Mouse (Mus musculus): ENCODE data around the gene Magea4. TPM values are rescaled to one million over a fixed set of nuclear protein-coding genes. Genes with fewer than 3 reads are reported as not detected.

The Magea4 gene
- polyA plus RNA-seq (2021; fragmentation: Nextera tagmentation) = not detected in 2 replicates
- long read RNA-seq, experiment 1 = 0 reads
- long read RNA-seq, experiment 2 = 0 reads

GRCm38 (mm10) chrX:72221717-72222116, at the start of gene Magea4:
Gene Magea4, plus strand, starts transcription at chrX:72222017.

Small RNAs within 50 kb of the gene (microRNA-seq; reads per million reads assigned to microRNA genes)
- gene Mir224 (5.8 reads per million, percentile 21 among the genes with 10 or more reads in this experiment), gene Mir452 (not detected)

Other genes with a start within 250 kb of the Magea4 start
- not detected in 2 replicates for gene Fate1, start 249.0 kb upstream of the Magea4 start, polyA plus RNA-seq (2021; fragmentation: Nextera tagmentation)
- gene Cnga2, start 230.2 kb upstream of the Magea4 start, polyA plus RNA-seq (2021; fragmentation: Nextera tagmentation) = not detected in 2 replicates
- gene Gabre, start 52.8 kb downstream of the Magea4 start, polyA plus RNA-seq (2021; fragmentation: Nextera tagmentation) = 0.09 and 0.14 TPM in 2 replicates
- gene Magea10, start 164.8 kb downstream of the Magea4 start, polyA plus RNA-seq (2021; fragmentation: Nextera tagmentation) = not detected in 2 replicates

Measured in layer of hippocampus, adult 6 months (tissue).